Mouse (Mus musculus): ENCODE results near the gene Tmem245. TPM values are rescaled to one million over a fixed set of nuclear protein-coding genes. Genes with fewer than 3 reads are reported as not detected.

Tmem245 gene
- polyA plus RNA-seq, 1 experiment from 2014 or later: 12.0 TPM

DNA sequence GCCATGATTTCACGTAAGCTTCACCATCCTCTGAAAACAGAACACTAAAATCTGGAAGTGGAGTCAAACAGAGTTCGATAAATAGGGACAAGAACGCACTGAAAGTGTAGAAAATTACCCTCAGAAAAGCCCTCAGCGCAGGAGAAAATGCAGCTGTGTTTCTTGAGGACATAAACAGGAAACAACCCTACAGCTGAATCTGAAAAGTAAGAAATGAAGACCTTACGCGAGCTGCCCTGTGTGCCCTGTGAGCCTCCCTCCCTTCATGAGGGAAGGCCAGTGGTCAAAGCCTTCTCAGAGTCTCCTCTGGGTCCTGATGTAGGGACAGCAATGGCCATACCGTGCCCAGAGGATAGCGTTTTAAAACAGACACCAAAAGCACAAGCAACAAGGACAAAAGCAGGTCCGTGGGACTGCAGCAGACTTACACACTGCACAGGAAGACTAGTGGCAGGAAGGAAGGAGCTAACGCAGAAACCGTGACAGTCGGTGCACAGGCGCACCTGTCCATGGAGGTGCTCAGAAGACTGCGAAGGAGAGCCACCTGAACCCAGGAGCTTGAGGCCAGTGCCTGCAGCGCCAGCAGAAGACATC, 31.4 kb downstream of the Tmem245 start:
- H3K4me3 ChIP-seq: no peak overlapping the region
- no peaks in the 10 kb centered on the region for H3K9me3 ChIP-seq
- no peaks in the 10 kb centered on the region for H3K4me1 ChIP-seq
- no peak overlapping the region for H3K4me2 ChIP-seq (replicated peaks)
- WGBS: 95% methylated on average over 15 of the region's 15 CpGs
- H3K27me3 ChIP-seq: no peaks in the 10 kb centered on the region
- H3K36me3 ChIP-seq: peaks cover 37% of the 10 kb centered on the region
- H3K27ac ChIP-seq (replicated peaks): no peak overlapping the region
- H3K9ac ChIP-seq (replicated peaks): no peak overlapping the region
- ATAC-seq (ENCODE audit: low FRiP score, low read depth): no peak

DNA sequence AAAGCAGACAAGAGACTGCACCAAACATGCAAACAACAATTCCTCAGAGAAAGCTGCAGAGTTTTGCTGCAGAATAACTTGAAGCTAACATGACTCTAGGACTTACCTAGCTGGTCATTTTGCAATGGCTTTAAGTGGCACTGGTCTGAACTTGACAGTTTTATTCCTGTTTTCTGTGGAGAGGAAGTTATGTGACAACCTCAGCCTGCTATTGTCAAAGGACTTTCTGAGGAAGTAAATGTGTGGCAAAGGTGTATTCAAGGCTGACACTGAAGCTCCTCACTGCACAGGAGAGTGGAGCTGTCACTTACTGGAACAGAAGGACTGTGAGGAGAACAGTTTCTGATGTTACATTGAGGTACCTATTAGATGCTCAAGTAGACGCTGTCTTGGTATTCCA, 32.5 kb downstream of the Tmem245 start:
- ATAC-seq (ENCODE audit: low FRiP score, low read depth): no peak
- peaks cover 45% of the 10 kb centered on the region for H3K36me3 ChIP-seq
- no peak overlapping the region for H3K4me3 ChIP-seq
- no peak overlapping the region for H3K27ac ChIP-seq (replicated peaks)
- H3K9me3 ChIP-seq: no peaks in the 10 kb centered on the region
- H3K27me3 ChIP-seq: no peaks in the 10 kb centered on the region
- H3K9ac ChIP-seq (replicated peaks): no peak overlapping the region
- no peaks in the 10 kb centered on the region for H3K4me1 ChIP-seq
- 78% methylated on average over 1 of the region's 1 CpGs for WGBS
- no peak overlapping the region for H3K4me2 ChIP-seq (replicated peaks)

GRCm38 (mm10) chr4:56914338-56914737, 32.9 kb downstream of the Tmem245 start:
- ATAC-seq (ENCODE audit: low FRiP score, low read depth): no peak
- Histone ChIP-seq H3K27me3 (no peaks in the 10 kb centered on the region), H3K9ac (replicated peaks) (no peak overlapping the region), H3K27ac (replicated peaks) (no peak overlapping the region), H3K9me3 (no peaks in the 10 kb centered on the region), H3K4me1 (no peaks in the 10 kb centered on the region), H3K36me3 (peaks cover 49% of the 10 kb centered on the region), H3K4me2 (replicated peaks) (no peak overlapping the region), H3K4me3 (no peak overlapping the region)
- WGBS: 94% methylated on average over 6 of the region's 6 CpGs

DNA sequence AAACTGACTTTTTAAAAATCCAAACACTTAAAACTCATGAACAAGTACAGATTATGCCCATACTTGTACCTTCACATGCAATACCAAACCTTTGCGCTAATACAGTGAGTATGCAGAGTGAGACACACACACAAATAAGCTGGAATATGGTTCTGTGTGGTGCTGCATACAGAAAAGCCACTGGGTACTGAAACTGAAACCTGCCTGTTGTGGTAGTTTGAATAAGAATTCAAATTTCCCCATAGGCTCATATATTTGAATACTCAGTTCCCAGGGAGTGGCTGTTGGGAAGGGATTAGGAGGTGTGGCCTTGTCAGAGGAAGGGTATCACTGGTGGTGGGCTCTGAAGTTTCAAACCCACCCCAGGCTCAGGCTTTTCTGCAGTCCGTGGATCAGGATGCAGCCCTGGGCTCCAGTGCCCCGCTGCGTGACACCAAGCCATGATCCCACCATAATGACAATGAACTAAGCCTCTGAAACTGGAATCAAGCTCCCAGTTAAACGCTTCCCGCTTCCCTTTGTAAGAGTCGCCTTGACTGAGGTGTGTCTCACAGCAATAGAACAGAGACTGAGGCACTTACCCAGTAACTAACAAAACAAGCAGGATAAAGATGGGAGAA, 34.7 kb downstream of the Tmem245 start:
- 81% methylated on average over 7 of the region's 7 CpGs for WGBS
- no peaks in the 10 kb centered on the region for H3K4me1 ChIP-seq
- no peak overlapping the region for H3K9ac ChIP-seq (replicated peaks)
- peaks cover 56% of the 10 kb centered on the region for H3K36me3 ChIP-seq
- H3K27me3 ChIP-seq: no peaks in the 10 kb centered on the region
- no peaks in the 10 kb centered on the region for H3K9me3 ChIP-seq
- no peak for ATAC-seq (ENCODE audit: low FRiP score, low read depth)
- H3K27ac ChIP-seq (replicated peaks): no peak overlapping the region
- no peak overlapping the region for H3K4me2 ChIP-seq (replicated peaks)
- no peak overlapping the region for H3K4me3 ChIP-seq

DNA sequence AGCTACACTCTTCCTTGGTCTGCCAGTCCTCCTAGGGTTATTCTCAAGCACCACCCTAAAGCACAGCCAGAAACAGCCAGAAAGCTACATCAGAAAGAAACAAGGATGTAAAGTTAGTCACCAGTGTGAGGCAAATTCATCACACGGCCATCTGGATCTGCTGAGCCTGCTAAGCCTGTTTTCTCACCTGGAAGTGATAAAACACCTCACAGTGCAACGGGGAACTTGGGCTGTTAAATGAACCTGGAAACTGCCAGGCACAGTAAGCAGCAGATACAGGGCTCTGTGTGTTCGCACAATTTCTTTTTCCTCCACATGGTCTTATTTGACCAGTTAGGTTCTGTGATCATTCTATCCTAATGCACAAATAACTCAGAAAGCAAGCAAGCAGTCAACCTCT, 37.7 kb downstream of the Tmem245 start:
- Histone ChIP-seq H3K9ac (replicated peaks) (no peak overlapping the region), H3K36me3 (peaks cover 47% of the 10 kb centered on the region), H3K9me3 (no peaks in the 10 kb centered on the region), H3K4me2 (replicated peaks) (no peak overlapping the region), H3K4me3 (no peak overlapping the region), H3K4me1 (no peaks in the 10 kb centered on the region), H3K27ac (replicated peaks) (no peak overlapping the region), H3K27me3 (no peaks in the 10 kb centered on the region)
- WGBS: 88% methylated on average over 3 of the region's 3 CpGs
- no peak for ATAC-seq (ENCODE audit: low FRiP score, low read depth)

- ATAC-seq (ENCODE audit: low FRiP score, low read depth): no peak
- H3K36me3 ChIP-seq: peaks cover 52% of the 10 kb centered on the region
These were observed 39.6 kb downstream of the Tmem245 start for GRCm38 (mm10) chr4:56907671-56908070.

DNA sequence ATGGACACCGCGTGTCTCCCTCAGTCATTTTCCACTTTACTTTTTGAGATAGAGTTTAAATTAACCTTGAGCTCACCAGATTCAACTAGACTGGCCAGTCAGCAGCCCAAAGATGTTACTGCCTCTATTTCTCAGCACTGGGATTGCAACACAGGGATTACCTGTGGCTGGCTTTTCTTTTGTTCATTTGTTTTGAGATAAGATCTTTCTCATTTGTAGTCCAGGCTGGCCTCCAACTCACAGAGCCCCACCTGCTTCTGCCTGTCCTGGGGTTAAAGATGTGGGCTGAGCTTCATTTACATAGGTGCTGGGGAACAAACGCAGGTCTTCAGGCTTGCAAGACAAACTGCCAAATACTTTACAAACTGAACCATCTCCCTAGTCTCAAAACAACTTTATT, 40.3 kb downstream of the Tmem245 start:
- WGBS: 92% methylated on average over 3 of the region's 3 CpGs
- Histone ChIP-seq H3K27ac (replicated peaks) (no peak overlapping the region), H3K4me2 (replicated peaks) (no peak overlapping the region), H3K27me3 (no peaks in the 10 kb centered on the region), H3K9me3 (no peaks in the 10 kb centered on the region), H3K4me3 (no peak overlapping the region), H3K4me1 (no peaks in the 10 kb centered on the region), H3K36me3 (peaks cover 60% of the 10 kb centered on the region), H3K9ac (replicated peaks) (no peak overlapping the region)
- no peak for ATAC-seq (ENCODE audit: low FRiP score, low read depth)

More at GRCm38 (mm10) chr4:56907671-56908070, 39.6 kb downstream of the Tmem245 start:
- Histone ChIP-seq H3K27ac (replicated peaks) (no peak overlapping the region), H3K9ac (replicated peaks) (no peak overlapping the region), H3K27me3 (no peaks in the 10 kb centered on the region), H3K9me3 (no peaks in the 10 kb centered on the region), H3K4me3 (no peak overlapping the region), H3K4me1 (no peaks in the 10 kb centered on the region), H3K4me2 (replicated peaks) (no peak overlapping the region)
- 94% methylated on average over 5 of the region's 5 CpGs for WGBS

DNA sequence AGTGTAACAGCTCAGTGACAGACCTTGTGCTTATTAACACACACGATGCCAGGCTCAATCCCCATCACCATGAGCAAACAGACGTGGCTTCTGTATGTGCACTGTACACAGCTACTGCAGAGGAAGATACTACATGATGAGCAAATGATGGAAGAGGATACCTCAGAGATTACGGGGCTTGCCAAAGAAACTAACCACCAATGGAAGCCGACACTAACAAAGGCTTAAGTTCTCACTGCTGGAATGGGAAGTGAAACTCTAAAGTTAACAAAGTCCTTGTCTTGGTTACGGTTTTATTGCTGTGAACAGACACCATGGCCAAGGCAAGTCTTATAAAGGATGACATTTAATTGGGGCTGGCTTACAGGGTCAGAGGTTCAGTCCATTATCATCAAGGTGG, 41.7 kb downstream of the Tmem245 start:
- Histone ChIP-seq H3K9ac (replicated peaks) (no peak overlapping the region), H3K4me2 (replicated peaks) (no peak overlapping the region), H3K36me3 (peaks cover 50% of the 10 kb centered on the region), H3K4me3 (no peak overlapping the region), H3K27me3 (no peaks in the 10 kb centered on the region), H3K27ac (replicated peaks) (no peak overlapping the region), H3K4me1 (no peaks in the 10 kb centered on the region), H3K9me3 (no peaks in the 10 kb centered on the region)
- 89% methylated on average over 5 of the region's 5 CpGs for WGBS
- no peak for ATAC-seq (ENCODE audit: low FRiP score, low read depth)

DNA sequence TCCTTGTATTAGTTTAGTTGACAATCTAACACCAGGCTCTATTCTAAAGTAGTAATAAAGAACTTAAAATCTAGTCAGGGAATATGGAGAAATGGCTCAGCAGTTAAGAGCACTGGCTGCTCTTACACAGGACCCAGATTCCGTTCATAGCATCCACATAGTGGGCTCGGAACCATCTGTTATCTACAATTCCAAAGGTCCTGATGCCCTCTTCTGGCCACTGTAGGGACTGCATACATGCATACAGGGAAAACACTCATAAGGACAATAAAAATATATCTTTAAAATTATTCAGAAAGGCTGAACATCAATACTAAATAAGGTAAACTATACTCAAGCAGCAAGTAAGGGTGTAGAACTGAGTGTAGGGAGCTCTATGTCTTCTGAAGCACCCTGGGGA, 45.6 kb downstream of the Tmem245 start:
- no peak overlapping the region for H3K27ac ChIP-seq (replicated peaks)
- no peaks in the 10 kb centered on the region for H3K27me3 ChIP-seq
- H3K36me3 ChIP-seq: peaks cover 57% of the 10 kb centered on the region
- H3K4me2 ChIP-seq (replicated peaks): no peak overlapping the region
- H3K4me1 ChIP-seq: no peaks in the 10 kb centered on the region
- H3K4me3 ChIP-seq: no peak overlapping the region
- ATAC-seq (ENCODE audit: low FRiP score, low read depth): no peak
- no peaks in the 10 kb centered on the region for H3K9me3 ChIP-seq
- no peak overlapping the region for H3K9ac ChIP-seq (replicated peaks)
- WGBS: 95% methylated on average over 2 of the region's 2 CpGs

- Histone ChIP-seq H3K9ac (replicated peaks) (no peak overlapping the region), H3K9me3 (no peaks in the 10 kb centered on the region), H3K27ac (replicated peaks) (no peak overlapping the region), H3K27me3 (no peaks in the 10 kb centered on the region), H3K4me2 (replicated peaks) (no peak overlapping the region), H3K4me3 (no peak overlapping the region), H3K36me3 (peaks cover 58% of the 10 kb centered on the region), H3K4me1 (no peaks in the 10 kb centered on the region)
- 91% methylated on average over 8 of the region's 8 CpGs for WGBS
- no peak for ATAC-seq (ENCODE audit: low FRiP score, low read depth)
These were observed 48.0 kb downstream of the Tmem245 start for GRCm38 (mm10) chr4:56899216-56899615.

DNA sequence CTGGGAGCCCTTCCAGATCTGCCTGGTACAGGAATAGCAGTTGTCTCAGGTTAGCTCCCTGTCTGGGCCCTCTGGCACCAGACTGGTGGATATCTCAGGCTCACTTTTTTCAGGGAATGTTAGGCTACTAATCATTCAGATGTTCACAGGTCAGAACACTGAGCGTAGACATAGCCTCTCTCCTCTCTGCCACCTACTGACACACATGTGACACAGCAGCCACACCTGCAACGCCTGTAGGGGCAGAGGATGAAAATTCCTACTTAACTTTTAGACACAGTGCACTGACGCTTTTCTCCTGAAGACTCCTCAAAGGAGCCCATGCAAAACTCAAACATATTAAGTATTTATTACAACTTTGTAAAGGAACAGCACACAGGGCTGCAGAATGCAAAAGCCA, 49.7 kb downstream of the Tmem245 start:
- no peak for ATAC-seq (ENCODE audit: low FRiP score, low read depth)
- H3K9ac ChIP-seq (replicated peaks): no peak overlapping the region
- H3K36me3 ChIP-seq: peaks cover 44% of the 10 kb centered on the region

DNA sequence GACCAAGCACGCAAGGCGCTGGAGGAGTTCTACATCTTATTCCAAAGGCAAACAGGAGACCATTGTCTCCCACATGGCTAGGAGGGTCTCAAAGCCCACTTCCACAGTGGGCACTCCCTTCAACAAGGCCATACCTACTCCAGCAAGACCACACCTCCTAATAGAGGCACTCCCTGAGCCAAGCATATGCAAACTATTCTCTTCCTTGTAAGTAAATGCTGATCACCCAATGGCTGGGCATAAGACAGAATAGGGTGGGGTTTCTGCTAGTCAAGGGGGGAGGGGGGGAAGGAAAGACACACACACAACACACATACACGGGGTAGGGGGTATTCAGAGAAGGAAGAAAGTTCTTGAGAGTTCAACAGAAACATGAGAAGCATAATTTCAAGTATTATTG, 53.0 kb downstream of the Tmem245 start:
- H3K4me1 ChIP-seq: no peaks in the 10 kb centered on the region
- ATAC-seq (ENCODE audit: low FRiP score, low read depth): no peak
- no peak overlapping the region for H3K9ac ChIP-seq (replicated peaks)
- WGBS: 96% methylated on average over 3 of the region's 3 CpGs
- no peaks in the 10 kb centered on the region for H3K27me3 ChIP-seq
- H3K9me3 ChIP-seq: no peaks in the 10 kb centered on the region
- H3K27ac ChIP-seq (replicated peaks): no peak overlapping the region
- H3K4me2 ChIP-seq (replicated peaks): no peak overlapping the region
- no peak overlapping the region for H3K4me3 ChIP-seq
- H3K36me3 ChIP-seq: peaks cover 42% of the 10 kb centered on the region

More for the DNA sequence above, 49.7 kb downstream of the Tmem245 start:
- no peak overlapping the region for H3K27ac ChIP-seq (replicated peaks)
- no peaks in the 10 kb centered on the region for H3K9me3 ChIP-seq
- no peak overlapping the region for H3K4me3 ChIP-seq
- no peaks in the 10 kb centered on the region for H3K4me1 ChIP-seq
- H3K4me2 ChIP-seq (replicated peaks): no peak overlapping the region
- no peaks in the 10 kb centered on the region for H3K27me3 ChIP-seq
- WGBS: 77% methylated on average over 3 of the region's 3 CpGs
